Mouse (Mus musculus): ENCODE data around the gene Muc13. TPM values are rescaled to one million over a fixed set of nuclear protein-coding genes. Genes with fewer than 3 reads are reported as not detected.

Muc13 gene
- polyA plus RNA-seq, 3 experiments from 2014 or later, result 0.78 TPM; not detected in 2

DNA sequence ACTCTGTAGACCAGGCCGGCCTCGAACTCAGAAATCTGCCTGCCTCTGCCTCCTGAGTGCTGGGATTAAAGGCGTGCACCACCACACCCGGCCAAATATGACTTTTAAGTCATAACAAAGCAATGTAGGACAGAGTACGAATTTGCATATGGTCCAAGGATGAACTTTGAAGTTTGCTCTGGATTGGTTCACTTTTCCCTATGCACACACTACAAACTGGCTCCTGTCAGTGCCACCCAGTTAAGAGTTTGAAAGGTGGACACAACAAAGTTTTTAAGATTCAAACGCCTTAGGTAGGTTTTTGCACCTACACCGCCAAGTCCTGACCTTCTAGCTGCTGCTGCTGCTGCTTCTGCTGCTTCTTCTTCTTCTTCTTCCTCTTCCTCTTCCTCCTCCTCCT lies 34.7 kb downstream of the Muc13 start:
- no peak for ATAC-seq

- no peak for ATAC-seq
These were observed 35.5 kb downstream of the Muc13 start, which contains the start of gene Itgb5 for GRCm38 (mm10) chr16:33829301-33829831. TSS of gene Itgb5 (plus strand) at chr16:33829665.

GRCm38 (mm10) chr16:33829842-33830511 lies 36.1 kb downstream of the Muc13 start:
- peak; percentile 57 for ATAC-seq

DNA sequence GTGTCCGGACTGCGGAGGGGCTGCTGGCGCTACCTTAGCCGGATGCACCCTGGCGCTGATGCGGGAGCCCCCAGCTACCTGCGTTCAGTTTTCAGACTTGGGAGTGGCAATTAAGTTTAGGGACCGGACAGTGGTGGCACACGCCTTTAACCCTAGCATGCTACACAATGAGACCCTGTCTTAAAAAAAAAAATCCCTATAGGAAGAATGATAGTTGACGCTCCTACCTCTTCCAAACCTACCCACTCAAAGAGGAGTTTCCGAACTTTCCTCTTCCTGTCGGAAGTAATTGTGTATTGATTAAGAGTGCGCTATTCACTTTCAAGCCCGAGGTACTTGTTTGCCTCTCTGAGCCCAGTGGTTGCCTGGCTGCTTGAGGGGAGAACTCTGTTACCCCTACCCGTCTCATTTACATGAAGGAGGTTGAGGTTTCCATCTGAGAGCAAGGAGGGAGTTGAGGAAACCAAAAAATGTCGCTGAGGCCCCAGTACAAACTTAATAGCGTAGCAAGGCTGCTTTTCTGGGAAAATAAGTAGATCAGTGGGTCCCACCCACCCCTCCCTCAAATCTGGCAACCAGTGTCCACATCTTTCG lies 36.8 kb downstream of the Muc13 start:
- no peak for ATAC-seq

GRCm38 (mm10) chr16:33832057-33832456 lies 38.2 kb downstream of the Muc13 start:
- ATAC-seq, result no peak

DNA sequence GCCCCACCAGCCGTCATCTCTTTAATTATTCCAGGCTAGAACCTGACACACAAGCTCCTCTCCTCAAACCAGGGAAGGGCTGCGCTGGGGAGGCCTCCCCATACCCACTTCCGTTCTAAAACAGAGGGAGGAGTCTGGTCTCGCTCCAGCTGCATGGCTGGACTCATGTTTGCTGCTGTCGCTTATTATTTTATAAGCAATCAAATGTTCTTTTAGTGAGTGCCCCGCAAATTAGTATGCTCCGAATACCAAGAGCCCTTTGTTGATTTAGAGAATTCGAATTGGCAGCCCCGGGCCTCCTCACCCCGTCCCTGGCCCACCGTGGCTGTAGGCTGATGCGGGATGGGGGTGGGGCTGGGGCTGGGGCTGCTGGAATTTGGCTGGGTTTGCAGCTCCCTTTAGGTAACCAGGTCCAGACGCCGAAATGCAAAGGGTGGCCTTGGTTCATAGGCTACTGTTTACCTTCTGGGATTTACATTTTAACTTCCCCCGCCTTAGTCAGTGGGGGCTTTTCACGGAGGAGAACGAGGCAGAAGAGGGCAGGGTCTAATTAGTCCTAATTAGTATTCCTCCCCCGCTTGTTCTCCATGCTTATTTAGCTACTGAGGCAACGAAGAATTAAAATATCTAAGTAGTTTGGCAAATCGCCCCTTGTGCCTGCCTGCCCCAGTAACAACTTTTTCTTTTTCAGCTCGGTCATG lies 39.0 kb downstream of the Muc13 start:
- peak; percentile 81 for ATAC-seq

DNA sequence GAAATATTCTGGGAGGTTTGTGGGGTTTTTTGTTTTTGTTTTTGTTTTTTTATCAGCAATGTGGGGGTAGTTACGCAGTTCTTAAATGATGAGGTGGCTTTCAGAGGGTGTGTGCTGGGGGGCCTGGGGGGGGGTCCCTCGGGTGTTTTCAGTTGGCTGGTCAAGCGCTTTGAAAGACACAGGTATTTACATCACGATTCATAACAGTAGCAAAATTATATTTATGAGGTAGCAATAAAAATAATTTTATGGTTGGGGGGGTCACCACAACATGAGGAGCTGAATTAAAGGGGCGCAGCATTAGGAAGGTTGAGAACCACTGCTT lies 39.6 kb downstream of the Muc13 start:
- no peak for ATAC-seq

GRCm38 (mm10) chr16:33833781-33834482 lies 40.1 kb downstream of the Muc13 start:
- no peak for ATAC-seq

DNA sequence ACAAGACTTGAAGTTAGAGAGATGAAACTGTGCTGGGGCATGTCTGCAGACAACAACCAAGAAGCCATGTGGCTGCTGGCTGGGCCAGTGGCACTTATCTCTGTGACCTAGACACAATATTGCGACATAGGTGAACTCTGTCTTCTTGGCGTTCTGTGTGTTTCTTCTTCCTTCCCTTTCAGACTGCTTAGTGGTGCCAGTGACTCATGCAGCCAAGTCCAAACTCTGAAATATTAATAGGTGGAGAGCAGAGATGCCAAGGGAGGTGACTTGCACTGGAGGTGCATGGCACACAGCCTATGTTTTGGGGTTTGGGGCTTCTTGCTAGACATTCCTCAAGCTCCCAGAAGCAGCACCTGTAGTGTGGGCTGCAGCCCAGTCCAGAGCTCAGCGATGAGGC lies 42.8 kb downstream of the Muc13 start:
- ATAC-seq, result no peak

DNA sequence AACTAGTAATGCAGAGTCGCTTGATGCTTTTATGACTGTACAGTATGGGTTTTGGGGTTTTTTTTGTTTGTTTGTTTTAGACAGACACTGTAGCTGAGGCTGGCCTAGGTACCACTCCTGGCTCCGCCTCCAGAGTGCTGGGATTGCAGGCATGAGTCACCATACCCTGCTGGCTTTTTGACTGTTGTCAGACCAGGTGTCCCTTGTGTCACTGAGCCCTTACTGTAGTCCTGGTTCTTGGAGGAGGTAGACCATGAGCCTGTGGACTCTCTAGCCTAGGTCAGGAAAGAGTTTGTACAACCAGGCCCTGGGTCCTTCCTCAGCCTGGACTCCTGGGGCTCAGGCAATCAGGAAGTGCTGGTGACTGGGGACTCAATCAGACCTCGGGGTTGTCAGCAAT lies 43.4 kb downstream of the Muc13 start:
- ATAC-seq, result no peak

DNA sequence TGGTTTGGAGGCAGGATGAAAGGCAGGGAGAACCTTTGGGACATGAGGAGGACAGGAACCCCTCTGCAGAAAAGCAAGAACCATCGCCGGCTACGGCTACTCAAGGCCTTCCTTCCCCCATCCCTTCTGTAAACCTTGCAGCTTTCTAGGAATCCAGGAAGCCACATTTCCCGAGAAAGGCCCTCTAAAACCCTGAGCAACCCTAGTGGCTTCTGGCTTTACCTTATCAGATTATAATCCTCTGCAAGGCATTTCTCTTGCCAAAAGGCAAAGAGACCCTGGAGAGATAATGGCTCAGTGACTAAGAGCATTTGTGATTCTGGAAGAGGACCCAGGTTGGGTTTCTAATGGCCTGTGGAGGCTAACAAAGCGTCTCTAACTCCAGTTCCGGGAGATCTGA lies 46.8 kb downstream of the Muc13 start:
- ATAC-seq, result no peak

GRCm38 (mm10) chr16:33842081-33842880 lies 48.4 kb downstream of the Muc13 start:
- ATAC-seq, result no peak

DNA sequence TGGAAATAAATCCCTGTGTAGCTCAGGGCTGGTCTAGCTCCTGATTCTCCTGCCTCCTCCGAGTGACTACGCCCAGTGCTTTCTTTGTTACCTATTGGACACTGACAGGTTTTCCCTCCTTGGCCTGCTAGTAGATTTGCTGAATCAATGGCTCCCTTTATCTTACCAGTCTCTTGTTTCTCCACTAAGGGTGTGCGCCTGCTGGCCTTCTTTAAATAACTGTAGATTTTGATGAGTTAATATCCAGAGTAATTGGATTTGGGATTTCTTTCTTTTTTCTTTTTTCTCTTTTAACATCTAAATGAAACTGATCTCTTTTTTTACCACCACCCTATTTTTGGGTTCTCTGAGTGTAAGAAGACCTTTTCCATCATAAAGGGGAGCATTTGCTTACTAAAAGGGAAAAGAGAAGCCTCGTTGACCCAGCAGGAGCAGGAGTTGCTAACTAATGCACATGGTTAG lies 50.3 kb downstream of the Muc13 start:
- no peak for ATAC-seq

- ATAC-seq, result no peak
These were observed 51.0 kb downstream of the Muc13 start for GRCm38 (mm10) chr16:33844866-33845265.

DNA sequence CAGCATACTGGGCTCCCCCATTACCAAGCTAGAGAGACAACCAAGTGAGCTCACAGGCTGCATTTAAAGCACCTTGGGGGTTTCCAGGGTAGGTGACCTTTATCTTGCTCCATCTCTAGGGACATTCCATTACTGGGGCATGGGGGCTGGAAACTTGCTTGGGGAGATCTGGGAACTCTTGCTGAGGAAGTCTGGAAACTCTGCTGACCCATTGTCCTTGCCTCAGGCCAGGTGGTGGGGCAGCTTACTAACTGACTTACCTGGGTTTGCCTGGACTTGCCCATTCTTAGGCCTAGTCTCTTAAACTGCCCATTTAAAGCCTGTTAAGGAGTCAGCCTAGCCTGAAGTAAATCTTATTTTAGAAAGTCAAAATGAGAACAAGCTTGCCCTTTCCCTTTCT lies 59.4 kb downstream of the Muc13 start:
- ATAC-seq, result no peak

DNA sequence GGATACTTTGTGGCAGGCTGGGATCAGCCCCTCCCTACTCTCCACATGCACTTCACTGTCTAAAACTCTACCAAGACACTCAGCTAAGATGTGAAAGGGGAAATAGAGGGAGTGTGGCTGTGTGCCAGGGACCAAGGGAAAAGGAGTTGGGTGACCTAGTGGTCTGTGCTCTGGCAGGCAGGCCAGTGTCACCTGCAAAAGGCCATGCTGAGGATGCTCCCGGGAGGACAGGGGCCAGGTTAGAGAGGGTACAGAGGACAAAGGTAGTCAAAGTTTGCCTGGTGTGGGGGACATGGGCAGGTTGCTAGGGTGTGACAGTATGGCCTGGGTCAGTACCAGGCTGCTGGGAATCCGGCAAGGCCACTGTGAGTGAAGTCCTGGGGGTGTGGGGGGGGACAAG lies 64.9 kb downstream of the Muc13 start:
- no peak for ATAC-seq

- ATAC-seq, result no peak
These were observed 65.5 kb downstream of the Muc13 start for GRCm38 (mm10) chr16:33859380-33859779.

DNA sequence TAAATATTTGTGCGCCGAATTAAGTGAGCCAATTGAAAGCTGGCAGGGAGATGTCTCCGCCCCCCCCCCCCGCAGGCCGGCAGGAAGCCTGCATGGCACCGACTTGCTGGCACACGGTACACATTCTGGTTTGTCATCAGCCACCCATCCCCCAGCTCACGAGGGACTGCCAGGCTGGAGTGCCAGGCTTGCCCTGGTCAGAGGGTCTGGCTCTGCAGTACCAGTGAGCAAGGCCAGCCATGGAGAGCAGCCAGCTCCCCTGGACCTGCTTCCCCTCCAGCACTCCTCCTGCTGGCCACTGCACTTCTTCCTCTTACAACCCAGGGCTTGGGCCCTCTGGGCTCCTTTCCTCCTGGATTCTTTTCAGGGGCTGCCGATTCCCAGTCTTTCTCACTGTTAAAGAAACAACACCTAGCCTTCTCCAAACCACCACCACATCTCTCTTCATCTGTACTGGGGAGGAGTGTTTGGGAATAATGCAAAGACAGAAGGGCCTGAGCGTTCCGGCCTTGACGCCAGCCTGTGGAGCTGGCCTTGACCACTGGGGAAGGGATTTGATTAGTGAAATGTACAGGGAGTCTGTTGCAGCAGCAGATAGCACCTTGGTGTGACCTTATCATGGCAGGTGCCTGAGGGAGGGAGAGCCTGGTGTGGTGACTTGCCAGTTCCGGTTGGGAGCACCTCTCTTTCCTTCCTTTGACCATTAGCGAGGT lies 66.3 kb downstream of the Muc13 start:
- no peak for ATAC-seq

DNA sequence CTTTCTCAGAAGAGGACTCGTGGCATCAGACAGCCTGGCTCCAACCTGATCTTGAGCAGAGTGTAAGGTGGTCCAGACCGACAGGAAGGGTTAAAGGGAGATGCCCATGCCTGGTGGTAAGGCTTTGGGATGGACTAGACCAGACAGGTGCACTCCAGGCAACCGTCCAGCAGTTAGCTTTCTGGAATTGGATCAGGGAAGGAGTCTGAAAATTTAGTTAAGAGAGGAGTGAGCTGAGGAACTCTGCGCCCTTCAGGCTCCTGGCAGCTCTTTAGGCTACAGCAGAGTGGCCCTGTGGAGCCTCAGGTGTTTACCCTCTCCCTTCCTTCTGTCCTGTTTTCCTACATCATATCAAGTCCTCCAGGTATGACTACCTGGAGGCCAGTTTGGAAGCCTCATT lies 68.6 kb downstream of the Muc13 start:
- no peak for ATAC-seq

- no peak for ATAC-seq
These were observed 69.4 kb downstream of the Muc13 start for GRCm38 (mm10) chr16:33863208-33863751.

Data from inflammation-experienced regulatory T-cells, adult 6 months (primary cell).